Mouse (Mus musculus) left cerebral cortex, adult 11 months (tissue): Measurements from ENCODE around the gene Arhgef18.

Experiments used
- DNase-seq: peaks from one replicate; pipeline ENCODE4 v3.0.0; 2022; ENCODE audit warnings: low spot score

Gene Arhgef18

DNA sequence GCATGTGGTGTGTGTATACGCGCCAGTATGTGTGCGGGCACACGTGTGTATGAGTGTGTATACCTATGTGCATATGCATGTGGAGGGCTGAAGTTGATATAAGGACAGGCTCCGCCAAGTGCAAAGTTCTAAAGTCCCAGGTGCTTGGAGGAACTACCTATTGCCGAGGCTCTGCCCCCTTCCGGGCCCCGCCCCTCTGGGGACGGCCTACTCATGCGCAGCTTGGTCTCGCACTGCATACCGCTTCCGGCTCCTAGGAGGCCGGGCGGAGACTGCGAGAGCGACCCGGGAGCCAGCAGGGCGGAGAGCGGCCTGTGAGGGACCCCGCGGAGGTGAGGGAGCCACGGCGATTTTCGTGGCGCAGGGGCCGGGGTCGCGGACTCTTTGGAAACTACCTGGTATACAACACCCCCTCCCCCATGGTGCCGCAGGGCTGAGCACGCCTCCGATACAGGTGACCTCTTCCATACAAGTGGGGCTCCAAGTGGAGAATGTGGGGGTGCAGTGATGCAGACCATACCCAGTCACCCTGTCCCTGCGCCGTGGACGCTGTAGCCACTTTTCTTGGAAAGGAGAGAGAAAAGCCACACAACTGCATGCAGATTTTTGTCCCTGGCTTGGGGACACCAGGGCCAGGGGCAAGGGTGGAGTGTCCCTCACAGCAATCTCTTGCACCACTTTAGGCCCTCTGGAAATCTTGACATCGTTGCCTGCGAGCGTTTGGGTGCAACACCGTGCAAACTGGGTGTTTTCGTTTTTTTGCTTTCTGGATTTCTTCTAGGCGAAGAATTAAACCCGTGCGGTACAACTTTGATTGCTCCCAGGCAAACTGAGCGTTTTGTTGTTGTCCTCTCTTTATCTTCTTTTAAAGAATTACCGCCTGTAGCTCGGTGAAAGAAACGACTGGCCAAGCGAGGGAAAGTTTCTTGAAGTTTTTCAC lies at the start of gene Arhgef18:
Gene Arhgef18, plus strand, starts transcription at position 236 of the 940 bp plus-strand sequence.
- DNase-seq, result peak; percentile 76

DNA sequence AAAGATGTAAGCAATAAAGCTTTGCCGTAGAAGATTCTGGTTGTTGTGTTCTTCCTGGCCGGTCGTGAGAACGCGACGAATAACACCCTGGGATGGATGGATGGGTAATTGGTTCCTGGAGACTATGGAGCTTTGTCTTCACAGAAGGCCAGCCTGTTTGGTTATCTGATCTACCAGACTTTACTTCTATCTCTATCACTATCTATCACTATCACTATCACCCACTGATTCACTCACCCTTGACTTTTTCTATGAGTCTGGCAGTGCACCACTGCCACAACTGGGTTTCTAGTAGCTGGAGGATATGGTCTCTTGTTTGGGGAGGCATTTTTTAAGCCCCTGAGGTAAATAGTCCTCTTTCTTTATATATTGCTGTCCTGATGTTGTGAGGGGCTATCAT lies 47.5 kb upstream of the Arhgef18 start:
- DNase-seq, result no peak

DNA sequence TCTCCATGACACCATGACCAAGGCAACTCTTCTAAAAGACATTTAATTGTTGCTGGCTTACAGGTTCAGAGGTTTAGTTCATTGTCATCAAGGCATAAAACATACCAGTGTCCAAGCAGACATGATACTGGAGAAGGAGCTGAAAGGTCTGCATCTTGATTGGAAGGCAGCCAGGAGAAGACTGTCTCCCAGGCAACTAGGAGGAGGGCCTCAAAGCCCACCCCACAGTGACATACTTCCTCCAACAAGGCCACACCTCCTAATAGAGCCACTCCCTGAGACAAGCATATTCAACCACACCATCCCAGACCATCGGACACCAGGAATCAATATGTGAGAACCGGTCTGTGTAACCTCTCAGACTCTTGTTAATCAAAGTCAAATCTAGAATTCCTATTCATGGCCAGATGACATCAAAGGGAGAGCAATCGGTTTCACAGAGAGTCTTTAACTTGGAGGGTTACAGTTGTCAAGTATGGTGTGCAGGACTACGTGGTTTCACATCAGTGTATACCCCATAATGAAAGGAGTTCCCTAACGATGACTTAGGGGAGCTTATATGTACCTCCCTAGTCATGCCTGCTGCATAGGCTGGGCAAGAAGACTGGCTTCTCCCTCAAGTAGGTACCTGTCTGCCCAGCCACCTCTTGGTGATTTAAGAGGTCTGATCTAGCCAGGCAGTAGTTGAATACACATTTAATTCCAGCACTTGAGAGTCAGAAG lies 46.0 kb upstream of the Arhgef18 start:
- no peak for DNase-seq

DNA sequence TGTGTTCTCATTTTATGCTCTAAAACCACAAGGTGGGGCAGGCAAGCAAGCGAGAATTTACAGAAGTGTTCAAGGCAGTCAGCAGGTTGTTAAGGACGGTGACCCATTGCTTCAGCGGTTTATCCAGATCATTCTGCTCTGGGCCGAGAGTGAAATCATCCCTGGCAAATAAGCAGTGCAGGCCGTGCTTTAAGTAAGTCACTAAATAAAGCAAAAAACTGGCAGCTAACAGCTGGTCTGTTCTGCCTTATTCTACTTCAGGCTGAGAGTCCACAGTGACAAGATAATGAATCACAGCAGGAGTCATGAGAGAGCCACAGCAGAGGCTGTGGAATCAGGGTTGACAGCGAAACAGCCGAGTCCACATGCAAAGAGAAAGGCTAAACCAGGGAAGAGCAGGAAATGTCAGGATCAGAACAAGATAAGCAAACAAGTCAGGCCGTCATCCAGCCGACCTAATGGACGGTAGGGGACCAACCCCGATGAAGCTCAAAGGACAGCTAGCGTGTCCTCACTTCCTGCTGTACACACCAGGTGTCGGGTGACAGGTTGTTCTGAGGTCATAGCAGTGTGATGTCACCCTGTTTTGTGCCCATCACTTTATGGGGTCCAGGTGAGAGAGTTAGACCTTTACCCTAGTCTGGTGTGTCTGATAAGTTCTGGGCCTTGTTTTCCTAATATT lies 44.5 kb upstream of the Arhgef18 start:
- no peak for DNase-seq

DNA sequence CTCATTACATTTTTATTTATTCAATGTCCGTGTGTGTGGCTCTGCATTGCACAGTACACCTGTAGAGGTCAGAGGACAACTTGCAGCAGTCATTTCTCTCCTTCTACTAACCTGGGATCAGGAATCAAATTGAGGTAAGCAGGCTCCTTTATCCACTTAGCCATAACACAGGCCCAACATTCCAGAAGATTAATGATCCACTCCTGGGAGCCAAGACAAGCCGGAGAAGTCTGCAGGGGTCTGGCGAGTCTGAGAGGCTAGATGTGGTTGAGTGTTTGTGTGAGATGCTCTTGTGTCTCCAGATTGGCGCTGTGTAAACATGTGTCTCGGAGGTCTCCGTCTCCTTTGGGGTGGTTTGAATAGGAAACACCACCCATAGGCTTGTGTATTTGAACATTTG lies 42.1 kb upstream of the Arhgef18 start:
- DNase-seq, result no peak

DNA sequence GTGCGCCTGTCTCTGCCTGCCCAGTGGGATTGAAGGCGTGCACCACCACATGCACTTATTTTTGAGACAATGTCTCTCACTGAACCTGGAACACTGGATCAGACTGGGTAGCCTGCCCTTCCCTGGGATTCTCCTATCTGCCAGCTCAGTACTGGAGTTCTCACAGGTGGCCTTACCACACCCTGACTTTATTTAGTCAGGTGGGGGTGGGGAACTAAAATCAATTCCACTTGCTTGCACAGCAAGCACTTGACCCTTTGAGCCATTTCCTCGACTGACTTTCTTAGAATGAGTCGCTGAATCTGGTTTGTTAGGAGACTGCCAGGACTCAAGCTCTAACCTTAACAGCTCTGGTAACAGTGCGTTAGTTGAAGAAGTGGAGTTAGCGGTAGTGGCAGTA lies 40.1 kb upstream of the Arhgef18 start:
- DNase-seq, result no peak

DNA sequence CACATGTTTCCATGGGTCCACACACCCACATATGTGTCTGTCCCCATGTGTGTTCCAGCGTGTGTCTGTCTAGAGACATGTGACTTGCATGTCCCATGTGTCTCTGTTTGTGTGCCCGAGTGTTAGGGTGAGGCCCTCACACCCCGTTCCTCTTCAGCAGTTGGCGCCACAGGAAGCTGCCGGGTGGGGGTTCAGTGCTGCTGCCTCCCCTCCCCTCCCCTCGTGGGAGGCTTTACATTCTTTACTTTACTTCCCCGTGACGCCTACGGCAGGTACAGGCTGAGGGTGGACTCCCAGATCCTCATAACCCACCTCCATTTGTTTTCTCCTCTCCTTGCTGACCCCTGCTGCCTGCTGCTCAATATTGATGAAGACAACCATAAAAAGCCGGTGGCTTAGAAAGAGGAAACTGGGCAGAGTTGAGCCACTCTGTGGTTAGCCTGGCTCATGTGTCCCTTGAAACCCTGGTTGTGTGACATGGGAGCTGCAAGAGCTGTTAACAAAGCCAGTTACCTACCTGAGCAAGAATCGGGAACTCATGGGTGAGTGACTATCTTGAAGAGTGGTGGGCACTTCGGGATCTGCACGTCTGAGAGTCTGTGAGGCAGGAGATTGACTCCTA lies 39.5 kb upstream of the Arhgef18 start, which contains the start of gene A430078G23Rik:
Gene A430078G23Rik, plus strand, starts transcription at position 227 of the 622 bp plus-strand sequence.
- no peak for DNase-seq

DNA sequence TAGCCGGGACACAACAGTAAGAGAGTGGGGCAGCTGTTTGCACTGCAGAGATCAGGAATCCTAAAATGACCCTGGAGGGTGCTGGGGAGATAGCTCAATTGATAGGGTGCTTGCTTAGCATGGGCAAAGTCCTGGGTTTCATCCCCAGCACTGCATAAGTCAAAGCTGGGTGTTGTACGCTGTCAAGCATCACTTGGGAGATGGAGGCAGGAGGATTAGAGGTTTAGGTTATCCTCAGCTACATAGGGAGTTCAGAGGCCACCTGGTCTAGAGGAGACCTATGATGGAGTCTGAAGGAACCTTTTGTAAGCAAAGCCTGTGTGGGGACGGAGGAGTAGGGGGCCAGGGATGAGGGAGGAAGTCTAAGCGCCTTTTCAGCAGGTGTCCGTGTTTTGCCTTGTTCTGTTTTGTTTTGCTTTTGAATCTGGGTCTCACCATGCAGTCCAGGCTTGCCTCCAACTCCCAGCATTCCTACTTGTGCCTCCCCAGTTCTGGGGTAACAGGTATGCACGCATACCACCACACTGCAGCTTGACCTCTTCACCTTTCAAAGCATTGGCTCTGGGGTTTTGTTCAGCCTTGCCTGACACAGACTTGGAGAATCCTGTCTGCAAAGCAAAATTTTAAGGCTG lies 38.9 kb upstream of the Arhgef18 start:
- no peak for DNase-seq

DNA sequence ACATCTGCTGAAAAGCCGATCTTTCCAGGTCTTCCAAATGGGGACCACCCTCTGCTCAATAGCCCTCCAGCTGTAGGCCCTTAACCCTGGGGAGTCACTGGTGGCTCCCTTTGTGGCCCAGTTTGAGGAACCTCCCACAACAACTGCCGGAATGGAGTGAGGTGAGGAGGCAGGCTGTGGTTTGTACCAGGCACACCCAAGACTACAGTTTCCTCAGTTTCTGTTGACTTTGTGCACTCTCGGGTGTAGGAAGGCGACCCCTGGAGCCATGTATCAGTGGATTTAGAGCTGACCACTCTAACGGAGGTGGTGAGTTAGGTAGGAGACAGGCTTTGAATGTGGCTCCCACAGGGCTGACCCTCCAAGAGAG lies 38.4 kb upstream of the Arhgef18 start:
- no peak for DNase-seq

DNA sequence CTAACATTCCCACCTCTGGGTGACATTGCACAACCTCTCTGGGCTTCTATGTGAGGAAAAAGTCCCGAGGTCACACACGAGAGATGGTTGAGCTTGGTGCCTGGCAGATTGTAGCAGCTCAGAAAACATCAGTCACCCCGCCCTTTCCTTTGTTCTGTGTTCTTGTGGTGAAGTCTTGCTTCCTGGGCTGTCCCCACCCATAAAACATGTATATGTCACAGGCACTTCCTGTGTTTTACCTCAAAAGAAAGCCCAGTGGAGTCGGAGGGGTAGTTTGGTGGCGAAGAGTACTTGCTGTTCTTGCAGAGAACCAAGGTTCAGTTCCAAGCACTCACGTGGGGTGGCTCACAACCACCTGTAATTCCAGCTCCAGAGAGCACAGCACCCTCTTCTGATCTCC lies 37.2 kb upstream of the Arhgef18 start:
- DNase-seq, result no peak

DNA sequence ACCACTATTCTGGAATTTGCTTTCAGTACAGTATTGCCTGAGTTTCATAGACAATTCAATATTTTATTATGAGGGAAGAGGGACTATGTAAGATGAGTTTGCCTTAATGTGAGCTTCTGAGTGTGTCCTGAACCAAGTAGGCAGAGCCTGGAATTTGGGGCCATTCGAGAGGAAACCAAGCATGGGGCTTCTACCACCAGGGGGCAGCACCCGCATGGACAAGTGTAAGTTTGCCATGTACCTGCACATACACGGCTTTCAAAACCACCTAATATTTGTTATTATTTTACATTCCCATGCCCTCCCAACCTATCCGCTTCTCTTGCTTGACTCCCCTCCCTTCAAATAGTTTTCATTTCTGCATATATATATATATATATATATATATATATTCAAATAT lies 34.7 kb upstream of the Arhgef18 start:
- peak; percentile 53 for DNase-seq

DNA sequence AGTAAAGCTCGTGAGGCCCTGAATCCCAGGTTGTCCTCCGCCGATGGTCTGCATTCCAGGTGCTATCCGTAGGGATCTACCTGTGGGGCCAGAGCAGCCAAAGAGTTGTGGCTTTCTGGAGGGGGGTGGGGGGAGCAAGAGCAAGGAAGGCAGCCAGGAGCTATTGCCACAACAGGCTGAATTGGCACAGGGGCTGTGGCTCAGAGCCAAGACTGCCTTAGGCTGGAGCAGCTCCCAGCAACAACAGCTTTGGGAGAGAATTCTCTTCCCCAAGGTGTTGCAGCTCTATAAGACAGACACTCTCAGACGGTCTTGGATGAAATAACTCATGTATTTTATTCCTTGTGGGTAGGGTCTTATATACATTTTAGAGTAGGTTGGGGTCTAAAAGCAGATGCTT lies 25.7 kb upstream of the Arhgef18 start:
- no peak for DNase-seq

DNA sequence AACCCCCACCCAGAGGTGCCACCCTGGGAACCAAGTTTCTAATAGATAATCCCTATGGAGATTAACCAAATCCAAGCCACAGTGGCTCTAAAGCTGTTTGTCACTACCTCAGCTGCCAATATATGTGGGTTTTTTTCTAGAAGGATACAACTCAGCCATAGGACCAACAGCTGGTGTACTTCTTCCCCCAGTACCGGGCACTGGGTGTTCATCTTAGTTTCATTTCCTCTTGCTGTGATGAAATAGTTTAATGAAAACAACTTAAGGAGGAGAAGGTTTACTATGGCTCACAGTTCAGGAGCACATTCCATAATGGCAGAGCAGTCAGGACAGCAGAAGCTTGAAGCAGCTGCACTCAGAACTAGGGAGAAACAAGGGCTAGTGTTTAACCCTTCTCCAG lies 24.7 kb upstream of the Arhgef18 start:
- no peak for DNase-seq

DNA sequence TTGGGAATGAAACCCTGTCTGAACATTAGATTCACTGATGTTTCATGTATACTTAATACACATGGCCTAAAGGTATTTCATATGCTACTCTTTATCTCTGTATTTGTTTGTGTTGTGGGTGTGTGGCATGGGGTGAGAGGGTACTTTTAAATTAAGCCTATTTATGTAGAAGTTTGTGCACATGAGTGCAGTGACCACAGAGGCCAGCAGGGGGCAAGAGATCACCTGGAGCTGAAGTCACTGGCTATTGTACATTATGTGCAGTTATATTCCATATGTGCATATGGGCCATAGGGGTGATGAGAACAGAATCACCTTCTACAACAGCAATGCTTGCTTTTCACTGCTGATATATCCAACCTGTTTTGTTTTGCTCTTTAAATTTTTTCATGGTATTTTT lies 17.1 kb upstream of the Arhgef18 start:
- DNase-seq, result no peak

DNA sequence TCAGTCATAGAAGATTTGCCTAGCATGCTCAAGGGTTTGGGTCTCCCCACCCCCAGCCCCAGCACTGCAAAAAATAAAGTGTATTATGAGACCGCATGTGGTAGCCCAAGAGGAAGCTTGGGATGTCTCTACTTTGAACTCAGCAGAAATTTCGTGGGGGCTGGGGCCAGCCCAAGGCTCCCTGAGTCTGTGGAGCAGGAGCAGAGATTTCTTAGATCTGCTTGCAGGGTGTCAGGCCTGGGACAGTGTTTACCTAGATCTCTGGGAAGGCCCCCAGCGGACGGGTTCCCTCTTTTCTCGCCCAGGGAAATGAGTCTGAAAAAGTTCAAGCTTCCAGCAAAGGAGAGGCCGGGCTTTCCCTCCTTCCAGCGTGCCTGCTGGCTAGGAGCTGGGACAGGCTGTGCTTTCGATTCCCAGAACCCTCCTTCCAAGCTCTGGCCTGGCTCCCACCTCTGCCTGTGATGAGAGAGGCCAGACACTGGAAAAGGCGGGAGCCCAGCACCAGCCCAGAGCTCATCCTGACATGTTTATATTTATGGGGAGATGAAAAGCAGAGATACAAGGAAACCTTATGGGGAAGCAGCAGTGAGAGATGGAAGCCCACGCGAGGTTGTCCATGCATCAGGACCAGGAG lies 16.0 kb upstream of the Arhgef18 start:
- DNase-seq, result no peak

DNA sequence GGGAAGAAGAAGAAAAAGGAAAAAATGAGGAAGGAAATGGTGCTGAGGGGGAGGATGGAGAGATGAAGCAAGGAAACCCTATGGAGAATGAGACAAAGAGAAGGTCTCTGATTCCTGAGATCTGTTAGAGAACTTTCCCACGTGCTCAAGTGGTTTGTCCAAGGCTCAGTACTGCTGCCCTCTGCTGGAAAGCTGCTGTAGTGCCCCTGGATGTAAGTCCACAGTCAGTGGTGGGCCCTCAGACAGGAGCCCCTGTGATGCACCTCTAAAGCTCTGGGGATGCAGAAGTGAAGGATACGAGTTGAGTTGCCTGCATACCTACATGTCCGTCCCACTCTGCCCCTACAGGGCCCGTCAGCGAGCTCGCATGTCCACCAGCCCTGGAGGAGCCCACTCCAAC lies 5.5 kb upstream of the Arhgef18 start:
- no peak for DNase-seq

DNA sequence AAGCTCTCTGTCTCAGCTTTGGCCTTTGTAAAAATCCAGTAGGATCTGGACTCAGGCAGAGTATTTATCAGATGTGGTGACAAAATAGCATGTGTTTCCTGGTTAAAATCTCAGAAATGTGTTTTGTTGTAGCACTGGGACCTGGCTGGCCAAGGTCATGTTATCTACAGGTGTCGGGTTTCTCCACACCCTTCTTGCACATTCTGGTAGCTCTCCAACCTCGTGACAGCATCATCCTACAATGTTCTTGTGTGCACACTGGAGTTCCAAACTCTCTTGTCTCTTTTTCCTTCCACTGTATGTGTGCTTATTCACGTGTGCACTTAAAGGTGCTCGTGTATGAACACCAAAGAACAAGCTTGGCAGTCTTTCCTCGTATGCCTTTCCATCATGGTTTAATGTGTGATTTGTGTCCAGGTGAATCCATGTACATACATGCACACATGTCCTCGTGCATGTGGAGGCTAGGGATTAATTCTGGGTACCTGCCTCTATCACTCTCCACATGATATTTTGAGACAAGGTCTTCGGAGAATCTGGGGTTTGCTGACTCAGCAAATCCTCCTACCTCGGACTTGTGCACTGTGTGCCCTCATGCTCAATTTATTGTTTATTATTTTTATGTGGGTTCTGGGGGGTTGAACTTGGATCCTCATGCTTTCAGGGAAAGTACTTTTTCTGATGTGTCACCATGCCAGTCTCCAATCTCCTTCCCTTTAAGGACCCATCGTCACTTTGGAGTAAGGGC lies 4.0 kb upstream of the Arhgef18 start:
- no peak for DNase-seq

DNA sequence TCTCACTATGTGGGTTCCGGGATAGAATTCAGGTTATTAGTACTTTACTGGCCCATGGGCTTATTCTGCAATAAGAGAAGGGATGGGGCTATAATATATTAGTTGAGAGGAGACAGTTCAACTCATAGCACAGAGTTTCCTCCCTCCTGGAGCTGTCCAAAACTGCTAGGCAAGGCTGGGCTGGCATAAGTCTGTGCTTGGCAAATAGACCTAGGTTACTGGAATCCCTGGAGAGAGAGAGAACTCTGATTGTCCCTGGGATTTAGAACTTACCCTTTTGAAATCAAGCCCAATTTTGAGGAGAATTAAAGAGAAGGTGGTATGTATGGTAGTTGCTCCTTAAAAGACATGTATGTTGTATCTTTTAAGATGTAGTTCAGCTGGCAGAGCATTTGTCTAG lies 3.3 kb upstream of the Arhgef18 start:
- DNase-seq, result no peak

DNA sequence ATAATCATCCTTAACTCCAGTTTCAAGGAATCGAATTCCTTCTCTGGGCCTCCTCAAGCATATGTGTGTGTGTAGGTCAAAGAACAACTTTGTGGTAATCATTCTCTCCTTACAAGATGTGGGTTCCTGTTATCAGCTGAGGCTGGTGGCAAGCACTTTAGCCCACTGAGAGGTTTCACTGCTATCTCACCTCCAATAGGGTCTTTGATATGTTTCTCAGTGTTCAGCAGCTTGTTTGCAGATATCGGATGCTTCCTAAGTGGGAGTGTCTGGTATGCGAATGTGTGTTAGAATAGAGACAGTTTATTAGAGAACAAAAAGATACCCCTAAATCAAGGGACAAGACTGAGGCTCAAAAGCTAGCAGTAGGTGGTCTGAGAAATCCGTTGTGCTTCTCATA lies 513 bp upstream of the Arhgef18 start:
- DNase-seq, result no peak

DNA sequence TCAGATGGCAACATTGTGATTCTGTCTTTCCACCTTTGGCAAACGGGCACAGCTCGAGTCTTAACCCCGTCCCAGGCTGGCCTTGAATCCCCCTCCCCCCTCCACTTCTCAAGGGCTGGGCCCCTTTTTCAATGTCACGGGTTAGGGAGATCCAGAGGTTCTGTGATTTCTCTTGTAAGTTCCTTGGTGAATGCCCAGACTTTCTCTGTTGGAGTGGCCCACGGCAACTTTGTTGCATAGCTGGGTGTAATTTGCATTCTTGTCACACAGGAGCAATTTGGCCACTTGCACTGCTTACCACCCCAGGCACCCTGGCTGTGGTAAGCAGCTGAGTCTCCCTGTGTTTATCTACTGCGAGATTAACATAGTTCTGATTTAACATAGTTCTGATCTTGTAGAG lies 1.8 kb downstream of the Arhgef18 start:
- DNase-seq, result no peak

DNA sequence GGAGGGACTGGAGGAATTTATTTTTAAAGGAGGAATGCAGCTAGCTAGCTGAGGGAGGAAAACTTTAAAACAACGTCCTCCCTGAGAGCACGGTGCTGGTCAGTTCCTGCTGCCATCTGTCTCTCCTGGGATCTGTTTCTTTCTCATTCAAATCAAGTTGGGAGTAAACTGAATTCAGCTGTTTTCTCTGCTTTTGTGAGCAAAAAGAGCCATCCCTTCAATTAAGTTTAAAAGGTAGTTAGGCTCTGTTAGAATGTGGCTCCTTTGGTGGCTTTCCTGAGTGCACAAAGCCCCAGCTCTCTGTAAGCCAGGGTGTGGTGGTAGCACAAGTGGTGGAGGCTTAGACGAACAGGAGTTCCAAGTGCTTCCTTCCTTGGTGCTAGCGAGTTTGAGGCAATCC lies 2.4 kb downstream of the Arhgef18 start:
- no peak for DNase-seq
